Mouse (Mus musculus) neural tube, embryonic 10.5 days (tissue): ENCODE results near the gene Pabpn1l.
A peak's percentile ranks its signal among the peaks of the same experiment; 100 is the strongest.

Source experiments
- DNase-seq: peaks from one replicate; pipeline ENCODE4 v3.0.0-alpha.2; 2017; ENCODE audit warnings: low spot score; ENCODE audit errors: extremely low spot score

Gene Pabpn1l

GRCm38 (mm10) chr8:122618660-122619378 is 3.7 kb downstream of the Pabpn1l start:
- DNase-seq: no peak

GRCm38 (mm10) chr8:122617947-122618546 is 4.5 kb downstream of the Pabpn1l start:
- peak; percentile 80 for DNase-seq

DNA sequence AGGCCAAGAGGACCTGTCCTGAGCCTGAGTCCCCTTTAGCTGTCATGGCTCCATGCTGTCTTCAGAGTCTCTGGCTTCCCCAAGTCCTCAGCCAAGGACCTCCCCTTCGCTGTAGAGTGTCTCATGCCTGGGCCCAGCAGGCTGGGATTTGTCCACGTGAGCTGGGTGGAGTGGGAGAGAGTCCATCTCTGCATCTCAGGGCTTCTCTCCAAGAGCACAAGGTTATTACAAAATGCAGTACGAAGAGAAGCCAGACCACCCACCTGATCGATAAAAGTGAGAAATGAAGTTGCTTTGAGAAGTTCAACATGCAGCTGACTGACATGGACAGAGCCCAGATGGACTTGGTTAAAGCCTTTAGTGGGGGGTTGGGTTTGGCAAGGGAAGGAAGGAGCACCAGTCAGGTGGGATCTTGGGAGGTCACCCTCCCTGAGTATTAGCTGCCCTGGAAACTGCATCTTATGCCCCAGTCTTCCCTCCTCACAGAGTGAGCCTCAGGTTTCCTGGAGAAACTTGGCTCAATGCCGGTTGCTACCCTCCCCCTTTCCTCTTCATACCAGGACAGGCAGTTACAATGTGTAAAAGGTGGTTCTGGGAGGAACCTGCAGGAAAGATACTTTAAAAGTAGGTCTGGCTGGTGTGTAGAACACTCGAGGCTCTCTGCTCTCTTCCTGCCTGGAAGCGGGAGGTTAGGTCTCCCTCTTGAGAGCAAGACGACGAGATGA is 6.2 kb downstream of the Pabpn1l start:
- no peak for DNase-seq

DNA sequence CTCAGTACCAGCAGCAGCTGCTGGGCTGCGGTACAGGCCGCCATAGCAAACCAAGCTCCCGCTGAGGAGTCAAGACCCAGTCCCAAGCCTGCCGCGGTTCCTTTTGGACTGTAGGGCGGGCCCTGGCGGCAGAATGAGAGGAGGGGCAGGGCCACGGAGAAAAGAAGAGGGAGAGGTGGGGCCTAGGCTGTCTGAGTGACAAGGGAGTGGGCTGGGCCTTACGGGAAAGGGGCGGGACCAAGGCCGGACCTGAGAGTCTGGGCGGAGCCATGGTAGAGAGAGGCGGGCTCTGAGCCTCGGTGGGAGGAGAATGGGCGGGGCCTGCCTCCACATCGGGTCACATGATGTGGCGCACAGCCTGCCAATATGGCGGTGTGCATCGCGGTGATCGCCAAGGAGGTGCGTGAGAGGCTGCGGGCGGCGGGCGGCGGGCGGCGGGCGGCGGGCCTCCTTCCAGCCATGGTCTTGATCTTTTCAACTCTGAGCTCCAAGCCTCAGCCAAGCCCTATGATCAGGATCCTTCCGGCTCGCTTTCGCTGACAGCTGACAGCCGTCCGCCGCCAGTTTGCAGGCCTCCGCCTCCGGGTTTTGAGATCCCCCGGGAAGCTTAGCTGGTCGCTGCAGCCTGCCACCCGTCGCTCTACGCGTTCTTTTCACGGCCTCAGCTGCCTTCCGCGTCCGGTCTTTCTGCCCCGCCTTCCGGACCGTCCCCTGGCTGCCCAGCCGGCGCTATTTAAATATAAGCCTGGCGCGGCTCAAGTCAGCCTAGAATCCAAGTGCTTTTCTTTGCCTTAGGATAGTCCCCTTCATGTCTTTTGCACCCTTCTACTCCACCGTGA is 11.0 kb downstream of the Pabpn1l start, which contains the start of the genes Galns and Trappc2l:
Gene Galns, minus strand, starts transcription at position 169 of the 839 bp plus-strand sequence.
Gene Trappc2l, plus strand, starts transcription at position 346 of the 839 bp plus-strand sequence.
- DNase-seq: peak; percentile 96

- DNase-seq: no peak
Measured at GRCm38 (mm10) chr8:122610612-122611277, 11.8 kb downstream of the Pabpn1l start.

GRCm38 (mm10) chr8:122610209-122610608 is 12.3 kb downstream of the Pabpn1l start:
- no peak for DNase-seq

GRCm38 (mm10) chr8:122606810-122607209 is 15.7 kb downstream of the Pabpn1l start:
- no peak for DNase-seq

- no peak for DNase-seq
Measured at GRCm38 (mm10) chr8:122605367-122605766, 17.2 kb downstream of the Pabpn1l start.

GRCm38 (mm10) chr8:122604640-122605039 is 17.9 kb downstream of the Pabpn1l start:
- DNase-seq: no peak

DNA sequence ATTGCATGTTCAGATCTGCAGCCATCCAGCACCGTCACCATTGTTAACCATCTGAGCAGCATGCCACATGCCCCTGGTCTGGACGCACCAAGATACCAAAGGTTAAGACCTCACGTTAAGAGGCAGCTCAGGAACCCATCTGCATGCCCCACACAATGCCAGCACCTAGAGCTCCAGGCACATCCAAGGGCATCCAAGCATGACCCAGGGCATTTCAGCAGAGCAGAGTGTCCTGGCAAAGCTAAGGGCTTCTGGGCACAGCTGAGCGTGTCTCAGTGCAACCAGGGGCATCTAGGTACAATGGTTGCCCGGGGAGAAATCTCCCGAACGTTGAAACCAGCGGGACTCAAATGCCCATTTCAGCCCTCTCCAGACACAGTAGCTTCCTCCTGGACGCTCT is 21.9 kb downstream of the Pabpn1l start:
- DNase-seq: no peak

DNA sequence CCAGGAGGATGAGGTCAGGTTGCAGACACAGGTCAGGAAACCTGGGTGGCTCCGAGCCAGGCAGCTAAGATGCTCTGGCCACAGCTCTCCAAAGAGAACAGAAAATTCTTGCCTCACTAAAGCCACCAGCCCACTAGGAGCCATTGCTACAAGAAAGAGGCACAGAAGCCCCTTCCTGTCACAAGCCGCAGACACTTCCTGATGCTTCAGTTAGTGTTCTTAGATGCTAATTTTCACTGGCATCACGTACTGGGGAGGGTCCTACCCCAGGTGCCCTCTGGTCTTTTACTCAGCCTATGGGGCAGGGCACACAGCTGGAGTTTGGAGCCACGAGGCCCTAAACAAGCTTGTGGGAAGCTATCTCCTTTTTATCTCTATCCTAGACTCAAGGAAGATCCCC is 26.5 kb downstream of the Pabpn1l start:
- DNase-seq: no peak

GRCm38 (mm10) chr8:122593783-122594507 is 28.6 kb downstream of the Pabpn1l start:
- no peak for DNase-seq

- DNase-seq: no peak
Measured at GRCm38 (mm10) chr8:122593240-122593639, 29.3 kb downstream of the Pabpn1l start.

DNA sequence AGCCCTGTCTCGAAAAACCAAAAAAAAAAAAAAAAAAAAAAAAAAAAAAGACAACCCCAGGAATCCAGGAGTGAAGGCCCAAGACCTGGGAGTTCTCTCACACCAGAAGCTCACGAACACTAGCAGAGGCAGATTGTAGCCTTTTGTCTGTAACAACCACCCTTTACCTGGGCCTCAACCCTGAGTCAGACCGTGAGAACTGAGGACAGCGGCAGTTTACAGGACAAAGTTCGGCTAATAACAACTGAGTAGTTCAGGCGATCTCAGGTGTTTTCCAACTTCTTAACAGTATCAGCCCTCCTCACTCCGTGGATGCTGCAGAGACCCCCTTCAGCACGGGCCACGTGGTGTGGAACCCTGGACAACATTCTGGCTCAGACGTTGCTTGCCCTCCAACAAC is 35.8 kb downstream of the Pabpn1l start:
- no peak for DNase-seq

DNA sequence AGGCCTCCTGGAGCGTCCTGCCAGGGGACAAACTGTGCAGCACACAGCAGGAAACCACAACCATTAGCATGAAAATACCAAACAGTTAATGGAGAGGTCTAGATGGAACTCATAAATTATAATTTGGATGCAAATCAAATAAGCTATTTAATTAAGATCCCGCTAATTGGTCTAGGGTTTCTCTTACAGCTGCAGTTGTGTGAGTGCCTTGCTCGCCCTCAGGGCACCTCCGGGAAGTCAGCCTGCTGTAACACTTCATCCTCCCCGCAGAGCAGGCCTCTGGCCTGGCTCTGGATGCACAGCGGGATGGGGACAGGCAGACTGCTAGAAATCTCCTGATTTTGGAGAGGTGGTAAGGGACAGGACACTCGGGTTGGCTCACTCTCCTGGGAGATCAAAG is 36.4 kb downstream of the Pabpn1l start:
- no peak for DNase-seq

DNA sequence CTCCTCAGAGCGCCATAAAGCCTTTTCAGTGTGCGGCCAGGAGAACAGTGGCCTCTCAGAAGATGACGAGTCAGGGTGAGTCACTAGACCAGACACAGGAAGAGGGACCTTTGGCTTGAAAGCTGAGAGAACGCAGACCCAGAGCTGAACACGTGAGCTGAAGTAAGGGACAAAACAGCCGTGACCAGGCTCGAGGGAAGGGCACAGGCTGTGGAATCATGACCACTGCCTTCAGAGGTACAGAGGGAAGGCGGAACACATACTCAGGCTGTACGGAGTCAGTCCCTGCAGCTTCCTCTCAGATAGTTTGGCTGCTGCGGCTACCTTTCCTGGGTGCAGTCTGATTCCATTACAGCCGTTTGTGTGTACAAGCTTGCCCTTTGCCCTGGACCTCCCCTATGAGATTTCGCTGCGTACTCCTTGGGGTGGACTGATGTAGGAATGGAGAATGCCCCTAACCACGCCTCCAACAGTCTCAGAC is 37.1 kb downstream of the Pabpn1l start:
- DNase-seq: no peak

- no peak for DNase-seq
Measured at GRCm38 (mm10) chr8:122584981-122585380, 37.6 kb downstream of the Pabpn1l start.

GRCm38 (mm10) chr8:122580926-122581325 is 41.6 kb downstream of the Pabpn1l start:
- DNase-seq: no peak

DNA sequence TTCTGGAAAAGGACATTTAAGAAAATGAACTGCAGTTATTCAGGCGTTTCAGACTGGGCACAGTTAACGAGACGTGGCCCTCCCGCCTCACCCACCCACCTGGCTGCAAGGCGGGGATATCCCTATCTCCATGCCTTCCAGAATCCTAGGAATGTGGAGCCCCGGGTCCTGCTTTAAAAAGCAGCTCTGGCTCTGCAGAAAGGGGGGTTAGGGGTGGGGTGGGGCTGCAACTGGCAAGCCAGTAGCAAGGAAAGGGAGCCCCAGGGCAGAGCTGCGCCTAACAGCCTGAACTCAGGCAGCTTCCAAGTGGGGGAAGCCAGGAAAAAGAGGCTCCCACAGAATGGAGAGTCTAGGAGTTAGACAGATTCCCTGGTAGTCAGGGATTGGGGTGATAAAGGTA is 43.3 kb downstream of the Pabpn1l start:
- DNase-seq: no peak

GRCm38 (mm10) chr8:122577116-122577515 is 45.4 kb downstream of the Pabpn1l start:
- DNase-seq: no peak
